Mouse (Mus musculus): Measurements from ENCODE around the gene Zfp644. TPM values are rescaled to one million over a fixed set of nuclear protein-coding genes. Genes with fewer than 3 reads are reported as not detected.

The Zfp644 gene
- polyA plus RNA-seq, 1 experiment from 2014 or later: 34.9 TPM

GRCm38 (mm10) chr5:106676784-106677183 lies 20.3 kb downstream of the Zfp644 start:
- Histone ChIP-seq H3K9me3 (ENCODE audit: control insufficient read depth) (no peaks in the 10 kb centered on the region), H3K27me3 (replicated peaks; ENCODE audit: control insufficient read depth, insufficient read depth, low read length) (no peaks in the 10 kb centered on the region), H3K4me2 (replicated peaks; ENCODE audit: low read depth) (no peak overlapping the region), H3K9ac (ENCODE audit: low read depth, low read length) (no peak overlapping the region), H3K27ac (ENCODE audit: low read depth, low read length) (no peak overlapping the region), H3K36me3 (ENCODE audit: control insufficient read depth, insufficient read depth) (no peaks in the 10 kb centered on the region; the same call in 1 of the 2 replicates), H3K4me1 (replicated peaks; ENCODE audit: control insufficient read depth, insufficient read depth, low read length) (no peaks in the 10 kb centered on the region), H3K4me3 (ENCODE audit: low read depth, low read length) (no peak overlapping the region)
- no peak for TF ChIP-seq CTCF (IDR thresholded peaks at IDR 0.05; ENCODE audit: low read depth)
- WGBS: 88% methylated on average over 9 of the region's 9 CpGs
- no peak for ATAC-seq

- no peak overlapping the region for H3K9ac ChIP-seq (ENCODE audit: low read depth, low read length)
- H3K4me2 ChIP-seq (replicated peaks; ENCODE audit: low read depth): no peak overlapping the region
- no peak for TF ChIP-seq CTCF (IDR thresholded peaks at IDR 0.05; ENCODE audit: low read depth)
- H3K27ac ChIP-seq (ENCODE audit: low read depth, low read length): no peak overlapping the region
- H3K4me1 ChIP-seq (replicated peaks; ENCODE audit: control insufficient read depth, insufficient read depth, low read length): no peaks in the 10 kb centered on the region
- H3K4me3 ChIP-seq (ENCODE audit: low read depth, low read length): no peak overlapping the region
- no peaks in the 10 kb centered on the region for H3K27me3 ChIP-seq (replicated peaks; ENCODE audit: control insufficient read depth, insufficient read depth, low read length)
- H3K9me3 ChIP-seq (ENCODE audit: control insufficient read depth): no peaks in the 10 kb centered on the region
- H3K36me3 ChIP-seq (ENCODE audit: control insufficient read depth, insufficient read depth): no peaks in the 10 kb centered on the region
- no peak for ATAC-seq
Measured at GRCm38 (mm10) chr5:106672597-106672996, 24.5 kb downstream of the Zfp644 start.

GRCm38 (mm10) chr5:106671893-106672292 lies 25.2 kb downstream of the Zfp644 start:
- Histone ChIP-seq H3K27me3 (replicated peaks; ENCODE audit: control insufficient read depth, insufficient read depth, low read length) (no peaks in the 10 kb centered on the region), H3K27ac (ENCODE audit: low read depth, low read length) (no peak overlapping the region), H3K36me3 (ENCODE audit: control insufficient read depth, insufficient read depth) (no peaks in the 10 kb centered on the region), H3K9me3 (ENCODE audit: control insufficient read depth) (no peaks in the 10 kb centered on the region), H3K4me3 (ENCODE audit: low read depth, low read length) (no peak overlapping the region), H3K4me2 (replicated peaks; ENCODE audit: low read depth) (no peak overlapping the region), H3K4me1 (replicated peaks; ENCODE audit: control insufficient read depth, insufficient read depth, low read length) (no peaks in the 10 kb centered on the region), H3K9ac (ENCODE audit: low read depth, low read length) (no peak overlapping the region)
- no peak for TF ChIP-seq CTCF (IDR thresholded peaks at IDR 0.05; ENCODE audit: low read depth)
- 60% methylated on average over 3 of the region's 3 CpGs for WGBS
- ATAC-seq: no peak

GRCm38 (mm10) chr5:106664910-106665309 lies 32.2 kb downstream of the Zfp644 start:
- no peak overlapping the region for H3K4me2 ChIP-seq (replicated peaks; ENCODE audit: low read depth)
- H3K9me3 ChIP-seq (ENCODE audit: control insufficient read depth): no peaks in the 10 kb centered on the region
- no peak for ATAC-seq
- WGBS: 83% methylated on average over 4 of the region's 4 CpGs
- no peak overlapping the region for H3K27ac ChIP-seq (ENCODE audit: low read depth, low read length)
- H3K9ac ChIP-seq (ENCODE audit: low read depth, low read length): no peak overlapping the region
- TF ChIP-seq CTCF (IDR thresholded peaks at IDR 0.05; ENCODE audit: low read depth): no peak
- H3K36me3 ChIP-seq (ENCODE audit: control insufficient read depth, insufficient read depth): 0 out of 2 replicates have a peak, but pooled peaks cover 16% of the 10 kb centered on the region
- H3K27me3 ChIP-seq (replicated peaks; ENCODE audit: control insufficient read depth, insufficient read depth, low read length): no peaks in the 10 kb centered on the region
- H3K4me1 ChIP-seq (replicated peaks; ENCODE audit: control insufficient read depth, insufficient read depth, low read length): no peaks in the 10 kb centered on the region
- H3K4me3 ChIP-seq (ENCODE audit: low read depth, low read length): no peak overlapping the region

GRCm38 (mm10) chr5:106660867-106661266 lies 36.2 kb downstream of the Zfp644 start:
- 0% methylated on average over 1 of the region's 1 CpGs for WGBS
- peak; percentile 65; the same call in 1 of the 2 replicates for ATAC-seq

GRCm38 (mm10) chr5:106652790-106653328 lies 44.2 kb downstream of the Zfp644 start:
- Histone ChIP-seq H3K27me3 (replicated peaks; ENCODE audit: control insufficient read depth, insufficient read depth, low read length) (no peaks in the 10 kb centered on the region), H3K27ac (ENCODE audit: low read depth, low read length) (no peak overlapping the region), H3K4me3 (ENCODE audit: low read depth, low read length) (no peak overlapping the region), H3K9ac (ENCODE audit: low read depth, low read length) (no peak overlapping the region), H3K36me3 (ENCODE audit: control insufficient read depth, insufficient read depth) (peaks cover 12% of the 10 kb centered on the region), H3K9me3 (ENCODE audit: control insufficient read depth) (no peaks in the 10 kb centered on the region), H3K4me2 (replicated peaks; ENCODE audit: low read depth) (no peak overlapping the region), H3K4me1 (replicated peaks; ENCODE audit: control insufficient read depth, insufficient read depth, low read length) (no peaks in the 10 kb centered on the region)
- no peak for ATAC-seq
- no peak for TF ChIP-seq CTCF (IDR thresholded peaks at IDR 0.05; ENCODE audit: low read depth)
- WGBS: 87% methylated on average over 3 of the region's 3 CpGs

More at GRCm38 (mm10) chr5:106660867-106661266, 36.2 kb downstream of the Zfp644 start:
- Histone ChIP-seq H3K4me2 (replicated peaks; ENCODE audit: low read depth) (no peak overlapping the region), H3K9me3 (ENCODE audit: control insufficient read depth) (no peaks in the 10 kb centered on the region), H3K27ac (ENCODE audit: low read depth, low read length) (no peak overlapping the region), H3K4me1 (replicated peaks; ENCODE audit: control insufficient read depth, insufficient read depth, low read length) (no peaks in the 10 kb centered on the region), H3K9ac (ENCODE audit: low read depth, low read length) (no peak overlapping the region), H3K36me3 (ENCODE audit: control insufficient read depth, insufficient read depth) (0 out of 2 replicates have a peak, but pooled peaks cover 16% of the 10 kb centered on the region), H3K4me3 (ENCODE audit: low read depth, low read length) (no peak overlapping the region), H3K27me3 (replicated peaks; ENCODE audit: control insufficient read depth, insufficient read depth, low read length) (no peaks in the 10 kb centered on the region)
- no peak for TF ChIP-seq CTCF (IDR thresholded peaks at IDR 0.05; ENCODE audit: low read depth)
